Mouse (Mus musculus) kidney, adult 11 months (tissue): Measurements from ENCODE around the gene 1700020A23Rik.
"Not testable (repeated sequence)": the region's sequence is repeated elsewhere in the genome, so short reads cannot be mapped to it uniquely, and the experiment has no call there.

Source experiments
- DNase-seq: peaks from one replicate; pipeline ENCODE4 v3.0.0; 2022

Gene 1700020A23Rik

DNA sequence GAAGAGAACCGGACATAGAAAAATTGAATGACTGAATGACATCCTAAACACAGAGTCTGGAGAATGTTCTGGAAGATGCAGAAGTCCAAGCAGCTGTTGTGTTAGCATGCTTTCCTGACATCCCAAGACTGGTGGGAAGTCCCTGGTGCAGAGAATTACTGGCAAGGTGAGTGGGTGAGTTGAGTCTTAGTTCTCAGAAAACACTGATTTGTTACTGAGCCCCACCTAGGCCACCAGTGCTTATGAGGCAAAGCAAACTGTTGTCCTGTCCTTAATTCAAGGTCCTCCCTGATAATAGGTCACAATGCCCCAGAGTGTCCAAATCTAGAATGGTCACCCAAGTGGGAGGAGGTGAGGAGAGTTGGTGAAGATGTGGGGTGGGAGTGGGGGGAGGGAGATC is at the start of gene 1700020A23Rik, which contains the start of gene Gm28372:
Gene 1700020A23Rik (plus strand): TSS at position 321 of the 400 bp plus-strand sequence.
Gene Gm28372 (plus strand): TSS at position 301 of the 400 bp plus-strand sequence.
- DNase-seq, result no peak

DNA sequence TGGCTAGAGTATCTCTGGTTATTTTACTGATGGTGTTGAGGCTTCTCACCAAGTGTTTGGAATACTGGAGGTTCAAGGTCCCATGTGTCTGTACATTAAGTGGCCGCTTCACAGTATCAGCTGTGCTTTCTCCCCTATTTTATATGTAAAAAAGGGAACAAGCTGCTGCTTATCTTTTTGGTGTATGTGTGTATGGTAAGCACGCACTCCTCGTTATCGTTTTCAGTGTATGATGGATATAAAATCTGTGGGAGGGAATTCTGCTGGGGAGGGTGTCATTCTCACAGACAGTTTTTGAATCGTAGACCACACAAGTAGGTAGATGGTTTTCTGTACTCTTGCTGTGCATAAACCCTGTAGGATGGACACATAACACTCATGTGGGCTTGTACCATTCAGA is 47.5 kb upstream of the 1700020A23Rik start:
- DNase-seq, result no peak

DNA sequence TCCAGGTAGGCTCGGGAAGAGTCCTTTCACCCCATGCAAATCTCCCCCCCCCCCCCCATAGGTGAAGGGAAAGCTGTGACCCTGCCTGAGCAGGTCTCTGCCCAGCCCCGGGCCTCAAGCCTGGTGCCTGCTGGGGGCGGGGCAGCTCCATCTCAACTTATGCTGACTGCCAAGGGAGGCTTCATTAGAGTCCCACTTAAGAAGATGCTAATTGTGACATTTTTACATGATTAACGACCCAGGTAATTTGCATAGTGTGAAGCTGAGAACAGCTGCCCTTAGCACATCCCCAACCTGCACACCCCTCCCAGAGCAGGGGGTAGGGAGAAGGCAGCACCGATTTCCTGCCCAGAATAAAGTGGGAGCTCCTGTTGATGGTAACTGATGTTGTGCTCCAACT is 46.2 kb upstream of the 1700020A23Rik start:
- no peak for DNase-seq

DNA sequence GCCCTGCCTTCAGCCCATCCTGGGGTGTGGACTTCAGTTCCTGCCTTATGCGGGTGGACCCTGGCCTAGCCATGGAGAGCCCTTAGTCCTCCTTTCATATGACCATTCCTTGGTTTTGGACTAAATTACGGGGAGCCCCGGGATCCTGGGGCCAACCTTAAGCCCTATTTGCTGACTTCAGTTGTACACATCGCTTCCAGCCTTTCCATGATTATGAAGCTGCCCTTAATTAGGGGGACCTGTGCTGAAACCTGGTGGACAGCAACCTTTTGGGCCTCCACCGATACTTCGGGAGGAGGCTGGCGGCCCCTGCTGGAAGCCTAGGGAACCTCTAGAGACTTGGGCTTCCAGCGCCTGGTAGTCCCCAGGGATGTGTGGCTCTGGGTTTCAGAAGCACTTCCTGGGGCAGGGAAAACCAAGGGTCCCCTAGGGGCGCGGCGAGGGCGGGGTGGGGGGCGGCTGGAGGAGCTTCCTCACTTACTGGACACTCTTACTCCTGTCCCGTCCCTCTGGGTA is 42.5 kb upstream of the 1700020A23Rik start:
- DNase-seq, result peak; percentile 7

DNA sequence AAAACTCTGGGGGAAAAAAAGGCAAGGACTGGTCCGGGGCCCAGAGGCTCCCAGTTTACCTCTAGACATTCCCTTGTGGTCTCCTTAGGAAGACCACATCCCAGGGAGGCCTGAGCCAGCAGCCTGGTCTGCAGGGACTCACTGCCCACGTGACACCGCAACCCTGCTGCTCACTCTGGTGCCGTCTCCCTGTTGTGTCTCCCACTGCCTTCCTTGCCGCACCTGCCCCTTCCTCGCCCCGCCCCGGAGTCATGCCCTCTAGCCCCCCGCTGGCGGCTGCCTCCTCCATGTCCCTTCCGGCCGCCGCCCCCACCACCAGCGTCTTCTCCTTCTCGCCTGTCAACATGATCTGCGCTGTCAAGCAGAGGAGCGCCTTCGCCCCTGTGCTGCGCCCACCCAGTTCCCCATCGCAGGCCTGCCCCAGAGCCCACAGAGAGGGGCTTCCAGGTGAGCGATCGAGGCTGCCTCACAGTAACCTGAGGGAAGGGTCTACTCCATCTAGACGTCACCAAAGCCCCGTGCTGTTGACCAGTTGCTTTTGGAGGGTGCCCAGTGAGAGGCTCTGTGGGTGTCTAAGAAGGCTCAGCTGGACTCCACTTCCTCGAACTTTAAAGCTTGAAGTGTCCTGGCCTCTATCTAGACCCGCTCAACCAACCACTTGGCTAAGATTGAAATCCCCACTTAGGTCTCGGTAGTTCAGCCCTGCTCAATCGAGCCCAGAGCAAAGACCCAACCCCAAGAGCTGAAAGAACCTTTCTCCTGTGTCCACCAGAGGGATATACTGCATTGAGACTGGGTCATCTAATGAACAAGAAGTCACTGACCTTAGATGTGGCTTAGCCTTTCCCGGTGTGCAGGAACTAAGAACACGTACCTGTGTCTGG is 39.6 kb upstream of the 1700020A23Rik start:
- no peak for DNase-seq

DNA sequence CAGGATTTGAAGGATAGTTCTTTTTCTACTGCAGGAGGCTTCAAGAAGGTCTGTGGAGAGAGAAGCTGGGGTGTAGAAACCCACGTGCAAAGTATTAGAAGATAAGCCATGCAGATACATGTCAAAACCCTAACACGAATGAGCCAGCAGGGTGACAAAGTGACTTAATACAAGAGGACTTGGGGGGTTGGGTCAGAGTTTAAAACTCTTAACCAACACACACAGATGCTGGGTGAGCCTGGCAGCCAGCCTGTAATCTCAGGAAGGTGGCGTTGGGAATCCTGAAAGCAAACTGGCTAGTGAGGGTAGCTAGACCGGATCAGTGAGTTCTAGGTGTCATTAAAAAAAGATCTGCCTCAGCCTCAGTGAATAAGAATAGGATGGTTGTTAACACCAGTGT is 37.7 kb upstream of the 1700020A23Rik start:
- DNase-seq, result no peak

DNA sequence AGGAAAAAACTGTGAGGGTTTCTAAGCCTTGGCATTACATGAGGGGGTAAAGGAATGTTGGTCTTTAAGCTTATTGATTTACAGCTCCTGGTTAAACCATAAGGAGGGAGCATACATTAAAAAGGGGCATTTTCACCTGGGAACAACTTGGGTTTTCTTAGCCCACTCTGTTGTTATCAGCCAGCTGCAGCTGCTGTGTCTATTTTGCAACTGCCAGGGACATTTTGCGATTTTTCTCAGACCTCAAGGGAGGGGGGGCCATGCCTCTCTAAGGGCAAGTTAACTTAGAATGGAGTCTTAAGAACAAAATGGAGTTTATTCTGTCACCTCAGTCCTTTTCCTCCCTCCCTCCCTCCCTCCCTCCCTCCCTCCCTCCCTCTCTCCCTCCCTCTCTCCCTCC is 32.0 kb upstream of the 1700020A23Rik start:
- not testable (repeated sequence) for DNase-seq

DNA sequence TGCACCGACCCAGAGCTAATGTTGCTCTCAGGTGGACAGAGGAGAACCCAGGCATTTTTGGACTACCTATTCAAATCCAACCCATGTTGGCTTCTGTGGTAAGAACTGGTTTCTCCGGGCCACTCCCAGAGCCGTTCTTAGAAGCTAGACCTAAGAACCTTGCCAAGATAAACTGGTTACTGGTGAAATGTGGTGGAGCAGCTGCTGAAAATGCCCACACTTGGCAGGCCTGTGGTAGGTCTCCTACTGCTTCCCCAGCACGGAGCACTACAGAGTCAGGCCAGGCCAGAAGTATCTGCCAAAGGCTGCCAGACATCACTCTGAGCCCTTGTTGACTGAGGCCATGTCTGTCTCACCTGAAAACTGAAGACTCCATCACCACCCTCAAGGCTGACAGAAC is 30.1 kb upstream of the 1700020A23Rik start:
- DNase-seq, result no peak

DNA sequence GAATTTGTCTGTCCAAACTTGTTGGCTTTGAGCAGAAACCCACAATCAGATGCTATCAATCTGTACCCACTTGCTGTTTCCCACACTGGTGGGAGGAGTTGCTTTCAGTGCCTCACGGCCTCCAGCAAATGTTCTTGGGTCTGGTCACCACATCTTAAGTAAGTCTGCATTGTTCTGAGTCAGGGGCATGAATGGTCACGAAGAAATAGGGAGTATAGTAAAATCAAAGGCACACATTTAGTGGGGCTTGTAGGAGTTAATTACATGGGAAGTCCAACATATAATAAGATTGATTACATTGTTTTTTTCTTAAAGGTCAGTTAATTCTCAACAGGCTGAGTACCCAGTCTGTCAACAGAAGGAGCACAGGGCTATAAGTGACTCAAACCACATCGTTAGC is 21.9 kb upstream of the 1700020A23Rik start:
- DNase-seq, result no peak

DNA sequence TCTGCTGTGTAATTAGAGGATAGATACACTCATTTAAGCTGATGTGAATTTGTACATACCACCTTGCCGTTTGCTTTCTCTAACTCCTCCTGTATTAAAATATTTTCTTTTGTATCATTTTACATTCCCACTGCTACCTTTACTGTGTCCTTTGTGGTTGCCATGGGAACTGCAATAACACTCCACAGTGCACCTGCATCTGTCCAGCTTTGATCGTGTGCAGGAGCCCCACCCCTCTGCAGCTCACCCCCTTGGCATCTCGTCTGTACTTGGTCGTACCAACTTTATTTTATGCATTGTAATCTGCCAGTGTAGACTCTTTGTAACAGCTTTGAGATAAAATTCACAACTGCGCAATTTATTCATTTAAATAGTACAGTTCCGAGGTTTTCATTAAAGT is 21.2 kb upstream of the 1700020A23Rik start:
- no peak for DNase-seq

DNA sequence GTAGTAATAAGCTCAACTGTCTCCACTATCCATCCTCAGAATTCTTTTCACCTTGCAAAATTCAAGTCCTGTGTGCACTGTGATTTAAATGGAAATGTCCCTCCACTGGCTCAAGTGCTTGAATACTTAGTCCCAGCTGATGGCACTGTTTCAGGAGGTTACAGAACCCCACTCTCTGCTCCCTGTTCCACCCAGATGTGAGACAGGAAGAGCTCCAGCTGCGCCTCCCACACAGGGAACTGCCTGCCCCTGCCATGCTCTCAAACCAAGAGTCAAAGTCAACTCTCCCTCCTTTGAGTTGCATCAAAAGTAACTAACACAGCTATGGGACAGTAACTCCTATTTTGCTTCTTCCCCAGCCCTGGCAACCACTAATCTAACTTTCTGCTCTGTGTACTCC is 18.8 kb upstream of the 1700020A23Rik start:
- no peak for DNase-seq

DNA sequence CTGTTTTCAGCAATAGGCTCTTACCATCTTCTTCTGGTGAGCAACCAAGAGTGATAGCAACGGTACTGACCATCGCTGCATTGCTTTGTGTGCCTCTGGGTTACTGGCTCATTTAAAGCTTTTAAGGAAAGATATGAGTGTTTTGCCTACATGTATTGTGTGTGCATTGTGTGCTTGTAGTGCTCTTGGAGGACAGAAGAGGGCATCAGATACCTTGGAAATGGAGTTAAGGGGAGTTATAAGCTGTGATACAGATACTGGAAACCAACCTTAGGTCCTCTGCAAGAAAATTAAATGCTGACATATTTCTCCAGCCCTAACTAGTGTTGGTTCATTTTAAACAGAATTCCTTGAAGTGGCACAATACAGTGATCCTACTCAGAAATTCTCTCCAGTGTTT is 16.3 kb upstream of the 1700020A23Rik start:
- no peak for DNase-seq

DNA sequence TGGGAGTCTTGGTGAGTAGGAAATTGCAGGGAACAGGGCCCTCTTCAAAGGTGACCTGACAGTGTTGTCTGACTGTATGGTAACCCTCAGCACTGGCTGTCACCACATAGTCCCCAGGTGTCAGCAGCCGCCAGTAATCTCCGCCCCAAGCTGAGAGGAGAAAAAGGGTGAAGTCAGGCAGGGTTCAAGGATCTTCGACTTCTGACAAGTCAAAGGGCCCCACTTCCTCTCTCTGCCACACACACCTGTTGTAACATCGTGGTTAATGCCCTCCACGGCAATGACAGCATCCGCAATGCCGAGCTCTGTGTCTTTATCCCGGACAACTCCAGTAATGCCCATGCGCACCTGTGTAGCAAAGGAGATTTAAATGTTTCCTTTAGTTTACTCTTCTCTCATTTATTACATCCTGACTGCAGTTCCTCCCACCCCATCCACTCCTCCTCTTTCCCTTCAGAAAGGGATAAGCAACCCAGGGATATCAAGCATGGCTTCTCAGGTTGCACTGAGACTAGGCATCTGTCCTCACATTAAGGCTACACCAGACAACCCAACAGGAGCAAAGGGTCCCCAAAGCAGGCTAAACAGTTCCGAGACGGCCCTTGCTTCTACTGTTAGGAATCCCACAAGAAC is 13.9 kb upstream of the 1700020A23Rik start:
- no peak for DNase-seq

DNA sequence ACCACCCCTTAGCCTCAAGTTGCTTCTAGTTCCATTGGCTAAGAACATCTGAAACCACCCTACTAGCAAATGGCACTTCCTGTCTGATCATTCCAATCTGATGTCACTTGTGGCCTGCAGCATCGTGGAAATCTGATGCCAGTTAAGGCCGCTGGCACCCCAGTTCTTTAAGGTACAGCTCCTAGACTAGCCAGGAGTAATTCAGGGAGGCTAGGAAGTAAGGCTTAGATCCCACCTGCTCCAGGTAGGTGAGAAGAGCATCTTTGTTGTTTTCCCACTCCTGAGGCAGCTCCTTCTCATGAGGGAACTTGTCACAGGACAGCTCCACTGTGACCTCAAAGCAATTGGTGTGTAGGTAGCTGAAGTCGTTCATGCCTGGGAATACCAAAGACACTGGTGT is 12.2 kb upstream of the 1700020A23Rik start:
- DNase-seq, result no peak

DNA sequence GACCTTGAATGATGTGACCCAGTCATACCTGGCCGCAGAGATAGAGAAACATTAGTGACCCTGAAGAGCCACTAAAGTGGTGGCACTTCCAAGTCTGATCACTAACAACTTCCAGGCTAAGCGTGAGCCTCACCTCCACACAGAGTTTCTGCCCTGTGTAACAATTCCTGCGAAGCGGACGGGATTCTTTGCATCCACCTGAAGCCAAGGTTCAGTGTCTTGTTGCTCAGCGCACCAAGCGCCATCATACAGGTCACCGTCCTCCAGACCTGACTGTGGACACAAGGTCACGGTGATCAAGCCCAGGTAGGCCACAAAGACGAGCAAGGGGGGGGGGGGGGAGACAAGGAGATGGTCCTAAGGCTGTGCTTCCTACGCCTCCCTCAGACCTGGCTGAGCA is 9.4 kb upstream of the 1700020A23Rik start:
- DNase-seq, result no peak

DNA sequence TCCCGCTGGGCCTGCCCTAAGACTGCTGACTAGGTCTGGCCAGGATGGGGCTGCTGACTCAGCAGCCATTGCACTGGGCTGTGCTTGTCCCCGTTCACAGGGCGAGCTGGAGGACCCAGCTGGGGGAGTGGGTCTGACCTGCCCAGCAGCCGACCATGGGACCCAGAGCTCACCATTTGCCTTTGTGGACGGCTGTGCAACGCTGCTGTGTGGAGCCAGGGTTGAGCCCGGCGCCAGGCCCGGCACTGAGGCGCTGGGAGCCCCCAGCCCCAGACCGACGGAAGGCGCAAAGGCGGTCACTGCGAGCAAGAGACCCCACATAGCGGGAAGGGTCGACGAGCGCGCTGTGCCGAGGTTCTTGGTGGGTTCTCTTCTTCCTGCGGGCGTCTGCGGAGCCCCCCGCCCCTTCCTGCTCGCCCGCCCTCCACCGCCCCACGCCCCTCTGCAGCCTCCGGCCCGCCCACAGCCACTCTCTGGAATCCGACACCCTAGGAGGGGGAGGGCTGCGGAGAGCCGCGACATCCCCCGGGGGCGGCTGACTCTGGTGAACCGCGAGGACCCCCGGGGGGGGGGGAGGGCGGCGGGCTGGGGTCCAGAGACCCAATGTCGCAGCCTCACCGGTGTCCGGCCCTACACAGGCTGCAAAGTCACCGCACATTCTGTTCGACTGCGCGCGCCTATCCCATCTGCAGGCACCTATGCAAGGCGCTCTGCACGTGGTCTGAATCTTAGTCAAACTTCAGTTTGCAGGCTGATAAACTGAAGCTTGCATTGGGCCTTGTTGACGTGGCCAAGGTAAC is 7.7 kb upstream of the 1700020A23Rik start, which contains the start of gene Cpxm1:
Gene Cpxm1 (minus strand): TSS at position 389 of the 800 bp plus-strand sequence.
- no peak for DNase-seq

DNA sequence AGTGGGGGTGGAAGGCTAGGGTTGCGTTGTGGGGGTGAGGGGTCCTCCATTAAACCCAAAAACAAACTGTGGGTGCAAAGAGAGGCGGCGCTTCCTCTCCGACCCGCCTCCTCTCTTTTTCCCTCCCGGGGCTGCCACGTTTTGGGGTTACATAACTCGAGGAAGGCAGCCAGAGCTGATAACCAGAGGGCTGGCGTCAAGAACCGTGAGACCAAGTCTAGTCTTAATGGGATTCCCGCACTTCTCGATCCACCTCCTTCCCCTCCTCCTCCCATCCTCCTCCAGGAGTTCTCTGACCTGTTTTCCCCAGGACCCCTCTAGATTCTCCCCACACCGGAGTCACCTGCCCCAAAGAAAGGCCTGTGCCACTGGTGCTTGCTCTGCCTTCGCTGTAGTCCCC is 7.0 kb upstream of the 1700020A23Rik start:
- DNase-seq, result no peak

DNA sequence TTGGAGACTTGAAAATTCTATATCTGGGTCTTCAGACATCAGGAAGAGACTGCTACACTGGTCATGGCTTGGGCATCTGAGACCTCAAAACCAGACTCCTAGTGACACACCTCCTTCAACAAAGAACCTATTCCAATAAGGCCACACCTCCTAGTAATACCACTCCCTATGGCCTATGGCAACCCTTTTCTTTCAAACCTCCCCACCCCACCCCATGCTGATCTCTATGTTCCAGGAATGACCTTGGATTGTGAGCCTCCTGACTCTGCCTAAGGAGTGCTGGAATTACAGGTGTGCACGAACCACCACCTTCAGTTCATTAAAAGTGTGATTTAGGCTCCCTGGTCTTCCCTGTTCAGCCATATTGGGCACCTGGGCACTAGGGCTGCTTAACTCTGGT is 5.0 kb upstream of the 1700020A23Rik start:
- no peak for DNase-seq

DNA sequence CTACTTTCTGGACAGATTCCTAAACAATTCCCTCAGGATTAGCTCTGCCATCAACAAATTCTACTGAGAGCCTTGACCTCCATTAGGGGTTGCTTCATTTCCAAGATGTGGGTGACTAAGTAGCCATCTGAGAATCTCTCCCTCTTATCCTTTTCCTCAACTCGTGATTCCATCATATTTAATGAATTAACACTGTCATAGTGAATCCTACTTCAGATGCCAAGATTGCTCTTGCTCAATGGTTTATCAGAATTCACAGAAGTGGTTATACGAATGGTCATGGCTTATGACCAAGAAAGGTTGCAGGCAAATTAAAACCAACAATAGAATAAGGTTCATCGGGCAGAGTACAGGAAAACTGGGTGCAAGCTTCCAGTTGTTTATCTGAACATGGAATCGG is 3.2 kb upstream of the 1700020A23Rik start:
- DNase-seq, result no peak

DNA sequence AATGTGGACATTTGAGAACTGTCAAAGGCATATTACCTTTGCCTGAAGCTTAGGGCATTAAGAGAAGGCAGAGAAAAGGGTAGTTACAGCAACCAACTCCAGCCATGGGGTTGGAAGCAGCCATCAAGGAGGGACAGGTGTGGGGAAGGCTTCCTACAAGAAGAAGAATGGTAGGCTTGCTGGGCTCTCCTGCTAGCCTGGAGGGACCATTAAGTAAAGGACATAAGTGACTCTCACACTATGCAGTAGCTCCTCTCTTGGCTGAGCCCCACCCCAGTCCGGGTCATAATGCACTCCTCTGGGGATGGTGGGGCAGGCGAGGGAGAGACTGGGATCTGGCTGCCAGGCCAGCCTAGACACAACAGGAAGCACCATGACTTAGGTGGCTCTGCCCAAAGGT is 1.1 kb downstream of the 1700020A23Rik start, which contains the start of gene Tmem239:
Gene Tmem239 (plus strand): TSS at position 301 of the 400 bp plus-strand sequence.
- DNase-seq, result no peak

DNA sequence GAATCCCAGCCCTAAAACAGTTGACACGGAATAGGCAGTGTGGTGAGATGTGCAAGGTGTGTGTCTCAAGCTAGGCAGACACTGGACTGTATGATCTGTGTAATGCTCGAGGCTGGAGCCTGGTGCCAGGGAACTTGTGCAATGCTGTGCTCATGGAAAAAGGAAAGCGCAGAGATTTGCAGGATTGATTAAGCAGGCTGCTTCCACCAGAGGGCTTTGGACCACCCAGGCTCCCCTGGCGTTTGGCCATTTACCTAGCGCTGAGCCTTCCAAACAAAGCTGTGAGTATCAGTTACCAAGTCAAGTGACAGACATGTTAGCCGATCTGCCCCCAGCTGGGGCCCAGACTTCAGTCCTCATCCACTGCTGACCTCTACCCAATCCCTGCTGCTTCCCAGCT is 3.1 kb downstream of the 1700020A23Rik start:
- no peak for DNase-seq

DNA sequence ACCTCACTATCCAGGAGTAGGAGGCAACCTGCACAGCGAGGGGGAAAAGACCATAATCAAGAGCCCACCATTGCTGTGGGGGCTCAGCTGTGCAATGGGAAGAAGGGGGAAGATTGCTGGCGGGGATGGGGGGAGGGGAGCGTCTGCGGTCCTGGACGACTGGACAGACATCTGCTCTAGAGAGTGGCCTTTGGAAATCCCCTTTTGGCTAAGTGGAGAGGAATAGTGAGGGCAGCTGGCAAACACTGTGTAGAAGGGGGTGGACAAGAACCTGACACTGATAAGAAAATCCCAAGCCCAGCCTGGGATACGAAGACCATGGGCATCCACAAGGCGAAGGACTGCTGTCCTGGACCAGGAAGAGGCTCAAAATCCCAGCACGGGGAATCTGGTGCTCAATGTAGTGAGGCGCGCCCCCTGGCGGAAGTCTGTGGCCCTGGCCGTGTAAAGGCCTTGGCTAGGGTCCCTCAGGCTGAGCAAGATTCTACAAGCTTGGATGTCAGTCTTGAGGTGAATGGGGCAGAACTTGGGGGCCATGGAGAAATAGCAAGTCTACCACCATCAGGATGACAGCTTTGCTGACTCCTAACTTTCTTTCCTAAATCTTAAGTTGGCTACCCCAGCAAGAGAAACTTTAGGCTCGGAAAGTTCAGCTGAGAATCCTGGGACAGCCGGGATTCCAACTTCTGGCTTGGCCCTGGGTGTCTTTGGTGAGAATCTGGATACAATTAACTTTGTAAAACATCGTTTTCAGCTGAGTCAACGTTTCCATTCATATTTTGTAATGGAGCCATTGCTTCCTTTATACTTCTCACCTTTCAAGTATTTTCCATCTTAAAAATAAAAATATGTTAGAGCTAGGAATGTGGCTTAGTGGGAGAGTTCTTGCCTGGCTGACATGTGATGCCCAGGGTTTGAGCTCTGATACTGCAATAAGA is 6.8 kb downstream of the 1700020A23Rik start:
- peak; percentile 63 for DNase-seq
